Mouse (Mus musculus) C2C12 (cell line): ENCODE data around the gene St6galnac6. TPM values are rescaled to one million over a fixed set of nuclear protein-coding genes. Genes with fewer than 3 reads are reported as not detected.

Source experiments
- H3K27me3 ChIP-seq: one replicate; pipeline ENCODE4 v1.6.1; 2011; ENCODE audit not compliant: control insufficient read depth, insufficient read depth, insufficient read length
- H3K36me3 ChIP-seq: one replicate; pipeline ENCODE4 v1.6.1; 2011; ENCODE audit not compliant: control insufficient read depth, insufficient read depth
- H3K4me3 ChIP-seq: one replicate; pipeline ENCODE4 v1.5.1; 2011; ENCODE audit warnings: mild to moderate bottlenecking, control low read depth; ENCODE audit not compliant: poor library complexity, insufficient read depth, severe bottlenecking
- H3K79me2 ChIP-seq: one replicate; pipeline ENCODE4 v1.6.1; 2011; ENCODE audit not compliant: control insufficient read depth, insufficient read depth
- H3K79me3 ChIP-seq: one replicate; pipeline ENCODE4 v1.6.1; 2011; ENCODE audit warnings: low read depth, control low read depth
- H3ac ChIP-seq: one replicate; pipeline ENCODE3; 2011; ENCODE audit warnings: low read depth; ENCODE audit not compliant: control insufficient read depth, insufficient read length
- CEBPB ChIP-seq: IDR thresholded peaks from one replicate; pipeline ENCODE4 v1.6.1; 2011; ENCODE audit warnings: low read depth, mild to moderate bottlenecking, control low read depth, moderate library complexity
- CTCF ChIP-seq: IDR thresholded peaks from one replicate; pipeline ENCODE4 v1.5.1; 2011; ENCODE audit not compliant: control insufficient read depth, insufficient read depth, insufficient read length
- FOSL1 ChIP-seq: IDR thresholded peaks from one replicate; pipeline ENCODE4 v1.8.0; 2011; ENCODE audit warnings: mild to moderate bottlenecking, low read length; ENCODE audit not compliant: poor library complexity, insufficient read depth, severe bottlenecking
- MAX ChIP-seq: IDR thresholded peaks from one replicate; pipeline ENCODE4 v1.6.1; 2011; ENCODE audit warnings: mild to moderate bottlenecking, control low read depth
- MYOD1 ChIP-seq: IDR thresholded peaks from one replicate; pipeline ENCODE4 v1.6.1; 2011; ENCODE audit warnings: low read depth; ENCODE audit not compliant: control insufficient read depth, insufficient read length
- MYOG ChIP-seq: IDR thresholded peaks from one replicate; pipeline ENCODE4 v1.6.1; 2011; ENCODE audit not compliant: control insufficient read depth, insufficient read length; ENCODE audit errors: extremely low read depth
- USF1 ChIP-seq: IDR thresholded peaks from one replicate; pipeline ENCODE4 v1.6.1; 2011; ENCODE audit warnings: low read depth, mild to moderate bottlenecking, control low read depth, moderate library complexity
- polyA plus RNA-seq: library from polyadenylated mRNA; unstranded; fragments of >200 nt; fragmentation: generic; extraction: Trizol; gene quantifications from one replicate; pipeline ENCODE4 v1.2.1, GENCODE M21; 2012; ENCODE audit warnings: missing spikeins

Gene St6galnac6
- polyA plus RNA-seq, 1 experiment: 59.1 TPM

- H3K36me3 ChIP-seq: peaks cover 14% of the 10 kb centered on the region
Measured at GRCm38 (mm10) chr2:32574497-32574896, 25.0 kb upstream of the St6galnac6 start, which contains the start of gene Pip5kl1. TSS of gene Pip5kl1 (plus strand) at chr2:32574797.

GRCm38 (mm10) chr2:32574901-32575585 is 24.5 kb upstream of the St6galnac6 start:
- Histone ChIP-seq H3ac (no peak overlapping the region), H3K27me3 (no peaks in the 10 kb centered on the region), H3K4me3 (no peak overlapping the region), H3K36me3 (peaks cover 14% of the 10 kb centered on the region), H3K79me2 (peaks cover 23% of the 10 kb centered on the region), H3K79me3 (peaks cover 18% of the 10 kb centered on the region)
- TF ChIP-seq CTCF (no peak), MYOG (no peak), FOSL1 (peak; percentile 32), USF1 (no peak)

More at GRCm38 (mm10) chr2:32574497-32574896, 25.0 kb upstream of the St6galnac6 start, which contains the start of gene Pip5kl1:
- TF ChIP-seq CEBPB (no peak), USF1 (no peak), MAX (no peak), MYOD1 (no peak), CTCF (no peak), MYOG (no peak), FOSL1 (no peak)
- H3K27me3 ChIP-seq: no peaks in the 10 kb centered on the region
- H3ac ChIP-seq: no peak within 1 kb of the TSS
- no peak within 1 kb of the TSS for H3K4me3 ChIP-seq
- H3K79me2 ChIP-seq: peaks cover 23% of the 10 kb centered on the region
- H3K79me3 ChIP-seq: peaks cover 18% of the 10 kb centered on the region

GRCm38 (mm10) chr2:32575586-32576160 is 23.8 kb upstream of the St6galnac6 start, which contains the start of gene 9430097D07Rik:
TSS of gene 9430097D07Rik (minus strand) at chr2:32575684.
- no peaks in the 10 kb centered on the region for H3K27me3 ChIP-seq
- H3K4me3 ChIP-seq: no peak within 1 kb of the TSS
- H3K79me3 ChIP-seq: peaks cover 18% of the 10 kb centered on the region
- peaks cover 23% of the 10 kb centered on the region for H3K79me2 ChIP-seq
- no peak within 1 kb of the TSS for H3ac ChIP-seq
- TF ChIP-seq MYOG: no peak
- TF ChIP-seq CEBPB: no peak
- no peak for TF ChIP-seq FOSL1
- TF ChIP-seq MAX: no peak
- TF ChIP-seq CTCF: no peak
- TF ChIP-seq USF1: no peak
- TF ChIP-seq MYOD1: no peak
- H3K36me3 ChIP-seq: peaks cover 14% of the 10 kb centered on the region

GRCm38 (mm10) chr2:32576532-32576931 is 23.0 kb upstream of the St6galnac6 start:
- peaks cover 14% of the 10 kb centered on the region for H3K36me3 ChIP-seq
- H3K79me3 ChIP-seq: peaks cover 11% of the 10 kb centered on the region
- TF ChIP-seq MYOG: no peak
- TF ChIP-seq MYOD1: no peak
- TF ChIP-seq CEBPB: no peak
- TF ChIP-seq USF1: no peak
- no peak for TF ChIP-seq MAX
- no peak for TF ChIP-seq CTCF
- H3K27me3 ChIP-seq: no peaks in the 10 kb centered on the region
- H3K4me3 ChIP-seq: no peak overlapping the region
- no peak overlapping the region for H3ac ChIP-seq
- H3K79me2 ChIP-seq: peaks cover 14% of the 10 kb centered on the region

- Histone ChIP-seq H3K36me3 (peaks cover 3% of the 10 kb centered on the region), H3ac (no peak overlapping the region), H3K79me2 (no peaks in the 10 kb centered on the region), H3K27me3 (no peaks in the 10 kb centered on the region), H3K79me3 (no peaks in the 10 kb centered on the region), H3K4me3 (no peak overlapping the region)
- TF ChIP-seq MYOG: no peak
- TF ChIP-seq MYOD1: no peak
- TF ChIP-seq MAX: no peak
- TF ChIP-seq CTCF: no peak
- no peak for TF ChIP-seq FOSL1
- TF ChIP-seq CEBPB: no peak
- TF ChIP-seq USF1: no peak
Measured at GRCm38 (mm10) chr2:32578146-32579046, 21.1 kb upstream of the St6galnac6 start.
